Mouse (Mus musculus) lung, adult 18-20 months (tissue): ENCODE results near the gene Mgea5.

Experiments
- DNase-seq, 2 experiments: peaks; one replicate each; pipeline ENCODE4 v3.0.0; 2022; ENCODE audit warnings: mixed read lengths in 2 of 2

Gene Mgea5

GRCm38 (mm10) chr19:45725677-45726277 lies 57.9 kb downstream of the Mgea5 start:
- DNase-seq, result no peak

GRCm38 (mm10) chr19:45722188-45722587 lies 61.4 kb downstream of the Mgea5 start:
- DNase-seq, result no peak

GRCm38 (mm10) chr19:45718286-45718685 lies 65.4 kb downstream of the Mgea5 start:
- no peak for DNase-seq

GRCm38 (mm10) chr19:45717493-45718220 lies 66.0 kb downstream of the Mgea5 start:
- peak in 1 of 2 experiments; percentile 6 for DNase-seq

- DNase-seq, result peak; percentile 41 to 62
These were observed 74.9 kb downstream of the Mgea5 start for GRCm38 (mm10) chr19:45708704-45709103.
